Mouse (Mus musculus) liver, postnatal 0 days (tissue): Measurements from ENCODE around the gene Eef1akmt2.

Experiments used
- CTCF ChIP-seq: sonication (generic); IDR thresholded peaks from 2 replicates; pipeline ENCODE4 v1.5.1; 2016; ENCODE audit warnings: antibody characterized with exemption, low read depth
- EP300 ChIP-seq: IDR thresholded peaks from 2 replicates; pipeline ENCODE4 v1.6.1; 2016; ENCODE audit warnings: antibody characterized with exemption, low read depth, mild to moderate bottlenecking

- TF ChIP-seq EP300, result no peak
- TF ChIP-seq CTCF, result no peak
Measured at GRCm38 (mm10) chr7:132784101-132784500, 68.4 kb downstream of the Eef1akmt2 start.
